Mouse (Mus musculus) thymus, postnatal 10 days (tissue): ENCODE data around the gene Prkca.

ENCODE experiments used
- DNase-seq, 2 experiments: peaks; one replicate each; pipeline ENCODE4 v3.0.0; 2021; ENCODE audit warnings: low spot score in 2 of 2

Gene Prkca

GRCm38 (mm10) chr11:108067161-108067560 is 276.6 kb downstream of the Prkca start:
- DNase-seq = no peak

GRCm38 (mm10) chr11:108064401-108064800 is 279.3 kb downstream of the Prkca start:
- no peak for DNase-seq

GRCm38 (mm10) chr11:108063096-108063495 is 280.6 kb downstream of the Prkca start:
- DNase-seq = no peak

- no peak for DNase-seq
These were observed 281.9 kb downstream of the Prkca start for GRCm38 (mm10) chr11:108061571-108062479.

- DNase-seq = no peak
These were observed 286.6 kb downstream of the Prkca start for GRCm38 (mm10) chr11:108057138-108057537.

- no peak for DNase-seq
These were observed 289.1 kb downstream of the Prkca start for GRCm38 (mm10) chr11:108054647-108055046.

- no peak for DNase-seq
These were observed 290.0 kb downstream of the Prkca start for GRCm38 (mm10) chr11:108053746-108054145.

GRCm38 (mm10) chr11:108041669-108042068 is 302.1 kb downstream of the Prkca start:
- no peak for DNase-seq

- no peak for DNase-seq
These were observed 302.9 kb downstream of the Prkca start for GRCm38 (mm10) chr11:108040823-108041222.

GRCm38 (mm10) chr11:108039761-108040160 is 304.0 kb downstream of the Prkca start:
- DNase-seq = no peak

- DNase-seq = no peak
These were observed 304.7 kb downstream of the Prkca start for GRCm38 (mm10) chr11:108038989-108039388.

GRCm38 (mm10) chr11:108036339-108036738 is 307.4 kb downstream of the Prkca start:
- no peak for DNase-seq

- no peak for DNase-seq
These were observed 308.0 kb downstream of the Prkca start for GRCm38 (mm10) chr11:108035761-108036160.

- DNase-seq = no peak
These were observed 309.4 kb downstream of the Prkca start for GRCm38 (mm10) chr11:108034376-108034775.

- no peak for DNase-seq
These were observed 311.2 kb downstream of the Prkca start for GRCm38 (mm10) chr11:108032568-108032967.

GRCm38 (mm10) chr11:108030956-108031604 is 312.6 kb downstream of the Prkca start:
- no peak for DNase-seq

- no peak for DNase-seq
These were observed 314.4 kb downstream of the Prkca start for GRCm38 (mm10) chr11:108029321-108029720.

GRCm38 (mm10) chr11:108028398-108028797 is 315.3 kb downstream of the Prkca start:
- DNase-seq = no peak

- no peak for DNase-seq
These were observed 317.9 kb downstream of the Prkca start for GRCm38 (mm10) chr11:108025726-108026425.

GRCm38 (mm10) chr11:108023188-108023587 is 320.5 kb downstream of the Prkca start:
- no peak for DNase-seq

- no peak for DNase-seq
These were observed 322.8 kb downstream of the Prkca start for GRCm38 (mm10) chr11:108020889-108021288.

GRCm38 (mm10) chr11:108015284-108015683 is 328.4 kb downstream of the Prkca start:
- no peak for DNase-seq
